Mouse (Mus musculus) myocyte (in vitro differentiated cells): Measurements from ENCODE around the gene Lrrc61.

ENCODE experiments used
- CEBPB ChIP-seq: IDR thresholded peaks from 2 replicates; pipeline ENCODE4 v1.6.1; 2011; ENCODE audit warnings: mild to moderate bottlenecking, moderate library complexity; ENCODE audit not compliant: poor library complexity, insufficient read depth, severe bottlenecking
- POLR2A ChIP-seq: IDR thresholded peaks from one replicate; pipeline ENCODE4 v1.6.1; 2011; ENCODE audit warnings: low read depth, mild to moderate bottlenecking, control low read depth, moderate library complexity; ENCODE audit not compliant: insufficient read length

DNA sequence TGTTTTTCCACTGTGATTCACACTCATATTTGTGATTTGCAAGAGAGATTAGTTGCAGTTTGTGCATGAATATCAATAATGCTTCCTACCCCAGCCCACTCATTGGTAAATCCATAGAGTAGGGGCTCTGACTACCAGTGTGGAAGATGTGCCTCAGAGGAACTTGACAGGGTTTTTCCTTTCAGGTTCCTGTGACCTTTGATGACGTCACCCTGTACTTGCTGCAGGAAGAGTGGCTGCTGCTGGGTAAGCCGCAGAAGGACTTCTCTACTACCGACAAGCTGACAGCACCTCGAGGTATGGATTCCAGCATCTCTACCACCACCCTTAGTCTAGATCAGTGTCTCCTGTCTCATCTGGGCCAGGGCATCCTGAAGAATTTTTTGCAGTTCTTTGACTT is 46.5 kb upstream of the Lrrc61 start:
- TF ChIP-seq CEBPB (no peak), POLR2A (no peak)
